ENCODE assay signal across 8 mouse cellular contexts in the genomic region with DNA sequence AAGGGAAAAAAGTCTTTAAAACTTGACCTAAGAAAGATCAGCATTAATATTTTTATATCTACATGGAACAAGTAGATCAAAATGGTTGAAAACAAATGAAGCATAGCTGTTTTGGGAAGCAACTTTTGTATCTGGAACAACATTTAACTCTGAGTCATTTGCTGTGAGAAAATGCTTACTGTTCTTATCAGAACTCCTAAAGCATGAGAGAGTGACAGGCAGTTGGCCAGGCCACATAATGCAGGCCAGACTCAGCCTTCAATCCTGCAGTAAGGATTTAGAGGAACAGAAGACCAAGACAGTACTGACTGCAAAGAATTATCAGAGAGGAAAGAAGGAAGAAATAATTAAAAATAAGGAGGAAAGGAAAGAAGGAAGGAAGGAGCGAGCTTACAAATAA.
"Had no signal": no experiment of that assay in that cellular context is flagged by ENCODE, and none has a peak within 500 bp of the region (broad histone marks: within the 10 kb centered on the region; RNA-seq: fewer than 3 reads in every experiment).

No protein-coding gene starts in this region.

- H3K27me3 ChIP-seq: liver, embryonic 15.5 days; midbrain, embryonic 13.5 days had no signal

- H3K36me3 ChIP-seq: liver, embryonic 15.5 days had no signal

- H3K27ac ChIP-seq: left cerebral cortex, adult 2 months; limb, embryonic 10.5 days; liver, embryonic 15.5 days; stomach, postnatal 0 days had no signal

- H3K4me2 ChIP-seq: liver, embryonic 11.5 days; liver, embryonic 15.5 days; midbrain, embryonic 13.5 days had no signal

- H3K9me3 ChIP-seq: limb, embryonic 10.5 days; liver, embryonic 15.5 days had no signal

- H3K9ac ChIP-seq: liver, embryonic 15.5 days; midbrain, embryonic 13.5 days had no signal

- DNase-seq: lung, postnatal 36 days; thymus, postnatal 4 days had no signal

- H3K4me3 ChIP-seq: left cerebral cortex, adult 2 months; limb, embryonic 10.5 days; liver, embryonic 15.5 days; midbrain, embryonic 13.5 days had no signal

- ATAC-seq: midbrain, embryonic 13.5 days had no signal
